Mouse (Mus musculus) c-Kit-negative CD71-positive TER-119-positive erythroid progenitor cells, embryonic 14.5 days (primary cell): ENCODE measurements around the gene Sdc3.

Experiments used
- DNase-seq: peaks from one replicate; pipeline ENCODE4 v3.0.0-alpha.2; 2013; ENCODE audit warnings: low read depth, low spot score

Sdc3 gene

GRCm38 (mm10) chr4:130793180-130793501, 804 bp downstream of the Sdc3 start:
- no peak for DNase-seq

GRCm38 (mm10) chr4:130794771-130795170, 2.4 kb downstream of the Sdc3 start:
- no peak for DNase-seq

- DNase-seq, result no peak
Observed at GRCm38 (mm10) chr4:130795970-130796369, 3.6 kb downstream of the Sdc3 start.

- DNase-seq, result no peak
Observed at GRCm38 (mm10) chr4:130797201-130798051, 5.1 kb downstream of the Sdc3 start.

GRCm38 (mm10) chr4:130798416-130798815, 6.1 kb downstream of the Sdc3 start:
- no peak for DNase-seq

GRCm38 (mm10) chr4:130799118-130799517, 6.8 kb downstream of the Sdc3 start:
- DNase-seq, result no peak

- no peak for DNase-seq
Observed at GRCm38 (mm10) chr4:130799582-130799981, 7.2 kb downstream of the Sdc3 start.

GRCm38 (mm10) chr4:130800147-130800546, 7.8 kb downstream of the Sdc3 start:
- no peak for DNase-seq

GRCm38 (mm10) chr4:130801198-130801597, 8.9 kb downstream of the Sdc3 start:
- no peak for DNase-seq

- no peak for DNase-seq
Observed at GRCm38 (mm10) chr4:130801624-130802329, 9.4 kb downstream of the Sdc3 start.

GRCm38 (mm10) chr4:130803591-130803990, 11.3 kb downstream of the Sdc3 start:
- DNase-seq, result no peak

- DNase-seq, result no peak
Observed at GRCm38 (mm10) chr4:130804292-130804691, 12.0 kb downstream of the Sdc3 start.

GRCm38 (mm10) chr4:130804771-130805361, 12.5 kb downstream of the Sdc3 start:
- DNase-seq, result no peak

GRCm38 (mm10) chr4:130805746-130806145, 13.4 kb downstream of the Sdc3 start:
- DNase-seq, result no peak

- no peak for DNase-seq
Observed at GRCm38 (mm10) chr4:130806746-130807145, 14.4 kb downstream of the Sdc3 start.

- no peak for DNase-seq
Observed at GRCm38 (mm10) chr4:130809784-130810183, 17.4 kb downstream of the Sdc3 start.

GRCm38 (mm10) chr4:130810845-130811244, 18.5 kb downstream of the Sdc3 start:
- no peak for DNase-seq

- DNase-seq, result no peak
Observed at GRCm38 (mm10) chr4:130811385-130811784, 19.0 kb downstream of the Sdc3 start.

- no peak for DNase-seq
Observed at GRCm38 (mm10) chr4:130813958-130814357, 21.6 kb downstream of the Sdc3 start.

- no peak for DNase-seq
Observed at GRCm38 (mm10) chr4:130814742-130815330, 22.5 kb downstream of the Sdc3 start.

GRCm38 (mm10) chr4:130815860-130816259, 23.5 kb downstream of the Sdc3 start:
- DNase-seq, result no peak

- no peak for DNase-seq
Observed at GRCm38 (mm10) chr4:130819806-130820205, 27.5 kb downstream of the Sdc3 start.
